Mouse (Mus musculus): ENCODE data around the gene Hoxd4. TPM values are rescaled to one million over a fixed set of nuclear protein-coding genes. Genes with fewer than 3 reads are reported as not detected.

Hoxd4 gene
- polyA plus RNA-seq (2015; fragmentation: Nextera tagmentation; extraction: Ambion mirVana) = 4.3 and 4.5 TPM in 2 replicates

DNA sequence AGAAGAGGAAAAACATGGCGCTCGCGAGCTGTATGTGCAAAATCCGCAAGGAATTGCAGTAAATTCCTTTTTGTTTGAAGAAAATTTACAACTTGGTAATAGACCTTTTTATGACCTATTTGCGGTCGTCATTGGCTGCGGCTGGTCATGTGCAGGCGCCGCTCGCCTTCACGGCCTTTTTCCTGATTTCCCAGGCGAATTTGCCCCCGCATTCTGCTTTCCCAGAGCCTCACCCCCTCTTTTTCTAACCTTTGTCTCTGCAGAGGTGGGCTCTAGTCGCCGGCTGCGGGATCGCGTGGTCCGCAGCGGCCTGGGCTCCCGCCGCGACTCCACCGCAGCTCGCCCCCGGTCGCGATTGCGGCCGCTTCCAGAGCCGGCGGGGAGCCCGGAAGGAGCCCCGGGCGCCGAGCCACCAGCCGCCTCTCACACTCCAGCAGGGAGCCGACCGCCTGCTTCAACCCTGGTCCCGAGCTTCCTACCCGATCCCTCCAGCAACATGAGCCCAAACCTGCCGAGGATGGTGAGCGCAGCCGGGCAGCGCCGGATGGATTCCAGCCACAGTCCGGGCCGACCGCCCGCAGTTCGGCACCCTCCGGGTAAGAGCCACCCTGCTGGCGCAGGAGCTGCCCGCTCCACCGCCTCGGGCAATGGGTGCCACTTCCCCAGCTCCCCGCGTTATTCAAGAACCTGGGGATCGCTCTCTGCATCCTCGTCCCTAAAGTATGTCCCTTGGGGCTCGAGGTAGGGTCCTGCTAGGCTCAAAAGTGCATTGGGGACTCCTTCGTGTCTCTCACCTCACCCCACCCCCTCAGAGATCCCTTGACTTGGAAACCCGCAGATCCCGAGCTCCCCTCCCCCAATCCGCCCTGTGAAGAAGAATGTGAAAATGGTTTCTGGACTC is at the start of gene Hoxd4, which contains the start of gene Hoxd3:
Gene Hoxd4 (plus strand): TSS at position 209 of the 901 bp plus-strand sequence.
Gene Hoxd3 (plus strand): TSS at position 207 of the 901 bp plus-strand sequence.
- no peaks in the 10 kb centered on the region for H3K9me3 ChIP-seq (replicated peaks)
- peak within 1 kb of the TSS; percentile 75 for H3K4me3 ChIP-seq (replicated peaks)
- peak within 1 kb of the TSS; percentile 98 for H3K9ac ChIP-seq (replicated peaks)
- H3K36me3 ChIP-seq = no peaks in the 10 kb centered on the region
- peak; percentile 81 for ATAC-seq (ENCODE audit: low FRiP score)
- peak within 1 kb of the TSS; percentile 60 for H3K4me2 ChIP-seq
- H3K4me1 ChIP-seq = peaks cover 53% of the 10 kb centered on the region
- under 1% methylated on average over 65 of the region's 65 CpGs for WGBS
- no peaks in the 10 kb centered on the region for H3K27me3 ChIP-seq (replicated peaks)
- peak within 1 kb of the TSS; percentile 99 for H3K27ac ChIP-seq (replicated peaks)

DNA sequence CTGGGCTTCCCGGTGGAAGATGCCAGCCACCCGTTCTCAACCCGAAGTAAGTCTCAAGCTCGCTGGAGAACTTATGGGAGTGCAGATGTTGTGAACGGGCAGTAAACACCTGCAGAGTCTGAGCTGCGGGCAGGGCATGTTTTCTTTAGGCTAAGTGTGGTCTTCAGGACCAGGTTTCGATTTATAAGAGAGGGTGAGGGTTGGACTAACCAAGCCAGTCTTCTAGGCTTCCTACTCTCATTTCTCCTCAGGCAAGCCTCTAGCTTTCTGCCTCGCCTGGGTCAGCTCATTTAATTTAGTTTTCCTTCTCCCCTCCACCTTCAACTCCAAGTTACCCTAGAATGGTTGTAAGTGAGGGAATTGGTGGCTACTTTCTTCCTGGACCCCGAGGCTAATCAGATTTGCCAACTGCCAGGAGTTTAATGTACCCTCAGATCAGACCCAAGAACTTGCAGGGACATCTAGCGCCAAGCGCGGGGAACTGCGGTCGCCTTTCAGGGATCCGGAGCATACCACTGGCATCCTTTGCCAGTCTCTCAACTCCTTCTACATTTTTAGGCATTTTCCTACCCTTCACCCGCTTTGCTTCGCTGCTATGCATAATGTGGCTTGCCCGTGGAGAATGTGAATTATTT is 48.3 kb upstream of the Hoxd4 start:
- Histone ChIP-seq H3K27ac (replicated peaks) (no peak overlapping the region), H3K27me3 (replicated peaks) (peaks cover 89% of the 10 kb centered on the region), H3K36me3 (no peaks in the 10 kb centered on the region), H3K4me3 (replicated peaks) (no peak overlapping the region), H3K4me1 (peaks cover 16% of the 10 kb centered on the region), H3K9me3 (replicated peaks) (no peaks in the 10 kb centered on the region), H3K9ac (replicated peaks) (no peak overlapping the region), H3K4me2 (no peak overlapping the region)
- 3% methylated on average over 18 of the region's 18 CpGs for WGBS
- no peak for ATAC-seq (ENCODE audit: low FRiP score)

DNA sequence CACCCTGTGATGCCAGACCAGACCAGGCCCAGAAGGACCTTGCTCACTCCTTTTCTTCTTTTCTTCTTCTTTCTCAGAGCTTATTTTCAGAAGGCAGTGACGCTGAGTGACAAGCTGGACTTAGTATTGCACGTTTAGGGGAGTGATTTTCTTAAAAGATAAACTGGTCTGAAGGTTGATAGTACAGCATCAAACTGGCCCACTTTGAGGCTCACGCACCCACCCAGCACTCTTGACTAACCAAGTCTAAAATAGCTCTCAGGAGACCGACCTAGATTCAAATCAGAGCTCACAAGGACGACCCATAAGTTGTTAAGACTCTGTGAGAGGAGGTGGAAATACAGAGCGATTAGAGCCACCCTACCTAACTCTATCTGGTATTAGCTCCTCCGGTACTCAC is 45.3 kb upstream of the Hoxd4 start:
- no peaks in the 10 kb centered on the region for H3K9me3 ChIP-seq (replicated peaks)
- H3K27me3 ChIP-seq (replicated peaks) = peaks cover 92% of the 10 kb centered on the region
- H3K36me3 ChIP-seq = no peaks in the 10 kb centered on the region
- no peak for ATAC-seq (ENCODE audit: low FRiP score)
- no peak overlapping the region for H3K9ac ChIP-seq (replicated peaks)
- no peak overlapping the region for H3K4me2 ChIP-seq
- no peak overlapping the region for H3K27ac ChIP-seq (replicated peaks)
- H3K4me1 ChIP-seq = peaks cover 15% of the 10 kb centered on the region
- WGBS = 3% methylated on average over 7 of the region's 7 CpGs
- H3K4me3 ChIP-seq (replicated peaks) = no peak overlapping the region

DNA sequence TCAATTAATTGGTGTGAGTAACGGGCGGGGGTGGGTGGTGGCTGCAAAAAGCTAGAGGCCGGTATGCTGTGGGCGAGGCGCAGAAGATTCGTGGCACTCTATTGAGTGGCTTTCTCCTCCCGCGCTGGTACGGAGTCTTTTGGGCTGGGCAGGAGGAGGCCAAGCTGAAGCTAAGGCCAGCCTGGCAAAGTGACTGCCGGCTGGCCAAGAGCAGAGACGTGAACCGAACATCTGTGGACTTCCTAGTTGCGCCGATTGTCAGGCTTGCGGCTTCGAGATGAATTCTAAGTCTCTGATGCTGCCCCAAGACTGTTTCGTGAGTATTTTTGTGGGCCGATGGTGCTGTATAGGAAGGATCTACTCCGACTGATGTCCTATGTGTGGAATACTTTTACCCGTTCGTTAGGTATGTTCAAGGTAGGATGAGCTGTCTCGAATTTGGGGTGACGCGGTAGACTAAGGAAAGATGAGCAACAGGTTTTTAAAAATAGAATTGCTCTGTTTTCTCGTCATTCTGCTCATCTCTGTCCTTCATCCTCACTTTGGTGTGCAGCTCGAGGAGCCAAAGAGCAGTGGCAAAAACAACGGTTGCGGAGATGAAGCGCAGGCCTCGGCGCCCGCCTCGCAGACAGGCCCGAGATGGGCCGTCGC is 44.4 kb upstream of the Hoxd4 start:
- WGBS = 1% methylated on average over 36 of the region's 36 CpGs

DNA sequence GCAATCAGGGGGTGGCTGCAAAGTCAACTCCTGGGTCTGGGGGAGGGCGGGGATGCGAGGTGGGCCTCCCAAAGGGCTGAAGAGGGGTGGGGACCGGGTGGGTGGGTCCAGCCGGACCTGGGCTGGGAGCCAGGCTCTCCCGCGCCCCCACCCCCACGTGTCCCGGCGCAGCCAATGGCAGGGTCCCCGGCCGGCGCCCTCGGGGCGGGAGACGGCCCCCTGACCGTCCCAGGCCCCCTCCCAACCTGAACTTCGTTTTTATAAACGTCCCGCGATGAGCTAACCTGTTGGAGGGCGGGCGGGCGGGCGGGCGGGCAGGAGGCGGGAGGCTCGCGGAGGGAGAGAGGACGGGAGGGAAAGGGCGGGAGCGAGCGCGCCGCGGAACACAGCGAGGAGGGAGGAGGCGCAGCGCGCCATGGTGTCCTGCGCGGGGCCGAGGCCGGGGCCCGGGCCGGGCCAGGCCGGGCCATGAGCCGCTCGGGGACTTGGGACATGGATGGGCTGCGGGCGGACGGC is 43.8 kb upstream of the Hoxd4 start, which contains the start of gene Hoxd13:
Gene Hoxd13 (plus strand): TSS at position 469 of the 516 bp plus-strand sequence.
- H3K9me3 ChIP-seq (replicated peaks) = no peaks in the 10 kb centered on the region
- under 1% methylated on average over 32 of the region's 51 CpGs for WGBS

More for the DNA sequence above, 44.4 kb upstream of the Hoxd4 start:
- no peak overlapping the region for H3K4me3 ChIP-seq (replicated peaks)
- ATAC-seq (ENCODE audit: low FRiP score) = no peak
- H3K27ac ChIP-seq (replicated peaks) = no peak overlapping the region
- peaks cover 11% of the 10 kb centered on the region for H3K4me1 ChIP-seq
- no peaks in the 10 kb centered on the region for H3K36me3 ChIP-seq
- H3K9me3 ChIP-seq (replicated peaks) = no peaks in the 10 kb centered on the region
- peak overlapping the region; percentile 56; the same call in 1 of the 2 replicates for H3K4me2 ChIP-seq
- H3K9ac ChIP-seq (replicated peaks) = no peak overlapping the region
- H3K27me3 ChIP-seq (replicated peaks) = peaks cover 91% of the 10 kb centered on the region

DNA sequence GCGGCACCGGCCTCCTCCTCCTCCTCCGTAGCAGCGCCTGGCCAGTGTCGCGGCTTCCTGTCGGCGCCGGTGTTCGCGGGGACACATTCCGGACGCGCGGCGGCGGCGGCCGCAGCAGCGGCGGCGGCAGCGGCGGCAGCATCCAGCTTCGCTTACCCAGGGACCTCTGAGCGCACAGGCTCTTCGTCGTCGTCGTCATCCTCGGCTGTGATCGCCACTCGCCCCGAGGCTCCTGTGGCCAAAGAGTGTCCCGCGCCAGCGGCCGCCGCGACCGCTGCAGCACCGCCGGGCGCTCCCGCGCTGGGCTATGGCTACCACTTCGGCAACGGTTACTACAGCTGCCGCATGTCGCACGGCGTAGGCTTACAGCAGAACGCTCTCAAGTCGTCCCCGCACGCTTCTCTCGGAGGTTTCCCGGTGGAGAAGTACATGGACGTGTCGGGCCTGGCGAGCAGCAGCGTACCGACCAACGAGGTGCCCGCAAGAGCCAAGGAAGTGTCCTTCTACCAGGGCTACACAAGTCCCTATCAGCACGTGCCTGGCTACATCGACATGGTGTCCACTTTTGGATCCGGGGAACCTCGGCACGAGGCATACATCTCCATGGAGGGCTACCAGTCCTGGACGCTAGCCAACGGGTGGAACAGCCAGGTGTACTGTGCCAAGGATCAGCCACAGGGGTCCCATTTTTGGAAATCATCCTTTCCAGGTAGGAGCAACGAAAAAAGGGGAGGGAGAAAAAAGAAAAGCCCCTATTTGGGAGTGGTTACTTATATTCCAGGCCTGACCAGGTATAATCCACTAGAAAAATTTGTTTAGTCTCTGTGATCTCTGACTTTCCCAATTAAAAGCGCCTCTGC is 43.1 kb upstream of the Hoxd4 start:
- no peaks in the 10 kb centered on the region for H3K36me3 ChIP-seq
- H3K4me2 ChIP-seq = peak overlapping the region; percentile 56
- H3K27me3 ChIP-seq (replicated peaks) = peaks cover 92% of the 10 kb centered on the region
- H3K9me3 ChIP-seq (replicated peaks) = no peaks in the 10 kb centered on the region
- peak overlapping the region; percentile 33 for H3K4me3 ChIP-seq (replicated peaks)
- ATAC-seq (ENCODE audit: low FRiP score) = no peak; the same call in 1 of the 2 replicates
- H3K9ac ChIP-seq (replicated peaks) = no peak overlapping the region
- H3K27ac ChIP-seq (replicated peaks) = no peak overlapping the region
- H3K4me1 ChIP-seq = peaks cover 18% of the 10 kb centered on the region
- under 1% methylated on average over 50 of the region's 74 CpGs for WGBS

More for the DNA sequence above, 43.8 kb upstream of the Hoxd4 start, which contains the start of gene Hoxd13:
- ATAC-seq (ENCODE audit: low FRiP score) = 0 out of 2 replicates have a peak, but pooled peaks have one; percentile 43
- H3K4me3 ChIP-seq (replicated peaks) = peak within 1 kb of the TSS; percentile 33
- H3K36me3 ChIP-seq = no peaks in the 10 kb centered on the region
- peak within 1 kb of the TSS; percentile 56 for H3K4me2 ChIP-seq
- peaks cover 17% of the 10 kb centered on the region for H3K4me1 ChIP-seq
- no peak within 1 kb of the TSS for H3K27ac ChIP-seq (replicated peaks)
- no peak within 1 kb of the TSS for H3K9ac ChIP-seq (replicated peaks)
- peaks cover 91% of the 10 kb centered on the region for H3K27me3 ChIP-seq (replicated peaks)

DNA sequence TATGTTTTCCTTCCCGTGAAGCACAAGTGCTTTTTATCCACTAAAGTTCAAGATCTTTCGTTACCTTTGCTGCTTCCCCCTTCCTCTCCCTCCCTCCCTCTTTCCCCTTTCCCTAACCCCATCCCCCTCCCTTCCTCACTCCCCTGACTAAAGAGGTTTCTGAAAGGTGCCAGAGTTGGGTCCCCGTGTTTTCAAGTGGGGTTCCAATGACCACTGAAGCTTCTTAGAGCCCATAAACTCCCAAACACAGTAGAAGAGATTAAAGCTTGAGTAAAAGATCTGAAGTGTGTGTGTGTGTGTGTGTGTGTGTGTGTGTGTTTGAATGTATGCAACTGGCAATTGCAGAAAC is 42.5 kb upstream of the Hoxd4 start:
- Histone ChIP-seq H3K4me1 (peaks cover 18% of the 10 kb centered on the region), H3K36me3 (no peaks in the 10 kb centered on the region), H3K27ac (replicated peaks) (no peak overlapping the region), H3K4me3 (replicated peaks) (0 out of 2 replicates have a peak overlapping the region, but pooled peaks have one; percentile 33), H3K27me3 (replicated peaks) (peaks cover 92% of the 10 kb centered on the region), H3K4me2 (no peak overlapping the region), H3K9ac (replicated peaks) (no peak overlapping the region), H3K9me3 (replicated peaks) (no peaks in the 10 kb centered on the region)
- WGBS = 1% methylated on average over 3 of the region's 3 CpGs
- no peak for ATAC-seq (ENCODE audit: low FRiP score)

DNA sequence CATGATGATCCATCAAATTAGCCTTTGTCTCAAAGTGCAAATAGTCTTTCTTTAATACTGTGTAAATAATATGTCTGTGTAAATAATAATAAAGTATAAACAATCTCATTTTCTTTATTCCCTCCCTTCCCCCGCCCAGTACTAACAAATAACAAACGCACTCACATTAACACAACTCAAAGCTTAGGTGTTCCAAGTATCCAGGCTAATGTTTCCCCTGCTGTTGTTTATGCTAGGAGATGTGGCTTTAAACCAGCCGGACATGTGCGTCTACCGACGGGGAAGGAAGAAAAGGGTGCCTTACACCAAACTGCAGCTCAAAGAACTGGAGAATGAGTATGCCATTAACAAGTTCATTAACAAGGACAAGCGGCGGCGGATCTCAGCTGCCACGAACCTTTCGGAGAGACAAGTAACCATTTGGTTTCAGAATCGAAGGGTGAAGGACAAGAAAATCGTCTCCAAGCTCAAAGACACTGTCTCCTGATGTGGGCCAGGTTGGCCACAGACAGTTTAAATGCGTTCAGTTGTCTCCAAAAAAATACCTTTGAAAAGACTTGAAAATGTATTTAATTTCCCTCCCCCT is 42.0 kb upstream of the Hoxd4 start:
- H3K4me3 ChIP-seq (replicated peaks) = no peak overlapping the region
- no peak overlapping the region for H3K27ac ChIP-seq (replicated peaks)
- no peak overlapping the region for H3K9ac ChIP-seq (replicated peaks)
- H3K27me3 ChIP-seq (replicated peaks) = peaks cover 92% of the 10 kb centered on the region
- peaks cover 18% of the 10 kb centered on the region for H3K4me1 ChIP-seq
- no peak for ATAC-seq (ENCODE audit: low FRiP score)
- no peaks in the 10 kb centered on the region for H3K36me3 ChIP-seq
- no peaks in the 10 kb centered on the region for H3K9me3 ChIP-seq (replicated peaks)
- H3K4me2 ChIP-seq = no peak overlapping the region
- 3% methylated on average over 14 of the region's 14 CpGs for WGBS

DNA sequence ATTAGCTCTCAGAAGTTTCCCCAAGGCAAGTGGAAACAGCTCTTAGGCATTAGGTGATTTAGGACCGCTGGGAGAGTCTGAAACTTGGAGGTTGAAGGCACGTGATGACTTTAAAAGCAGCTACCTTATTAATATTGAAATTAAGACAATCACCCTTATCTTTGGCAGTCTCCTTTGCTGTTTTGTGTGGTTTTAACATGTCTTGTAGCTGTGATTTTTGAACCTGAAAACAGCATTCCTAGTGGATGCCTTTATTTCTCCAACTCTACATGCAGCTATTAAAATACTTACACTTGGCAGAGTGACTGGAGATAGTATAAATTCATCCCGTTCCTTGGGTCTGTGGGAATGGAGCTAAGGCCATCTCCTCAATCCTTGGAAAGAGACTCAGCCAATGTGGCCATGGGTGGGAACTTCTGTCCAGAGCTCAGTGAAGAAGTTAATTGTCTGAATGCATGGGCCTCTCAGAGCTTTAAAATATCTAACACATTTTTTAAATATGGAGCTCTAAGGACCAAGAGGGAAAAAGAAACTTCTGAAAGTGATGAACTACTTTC is 41.0 kb upstream of the Hoxd4 start:
- no peak overlapping the region for H3K4me2 ChIP-seq
- no peak for ATAC-seq (ENCODE audit: low FRiP score)
- 11% methylated on average over 3 of the region's 3 CpGs for WGBS
- H3K27ac ChIP-seq (replicated peaks) = no peak overlapping the region
- peaks cover 25% of the 10 kb centered on the region for H3K4me1 ChIP-seq
- H3K4me3 ChIP-seq (replicated peaks) = no peak overlapping the region
- H3K9ac ChIP-seq (replicated peaks) = no peak overlapping the region
- peaks cover 93% of the 10 kb centered on the region for H3K27me3 ChIP-seq (replicated peaks)
- no peaks in the 10 kb centered on the region for H3K36me3 ChIP-seq
- H3K9me3 ChIP-seq (replicated peaks) = no peaks in the 10 kb centered on the region

DNA sequence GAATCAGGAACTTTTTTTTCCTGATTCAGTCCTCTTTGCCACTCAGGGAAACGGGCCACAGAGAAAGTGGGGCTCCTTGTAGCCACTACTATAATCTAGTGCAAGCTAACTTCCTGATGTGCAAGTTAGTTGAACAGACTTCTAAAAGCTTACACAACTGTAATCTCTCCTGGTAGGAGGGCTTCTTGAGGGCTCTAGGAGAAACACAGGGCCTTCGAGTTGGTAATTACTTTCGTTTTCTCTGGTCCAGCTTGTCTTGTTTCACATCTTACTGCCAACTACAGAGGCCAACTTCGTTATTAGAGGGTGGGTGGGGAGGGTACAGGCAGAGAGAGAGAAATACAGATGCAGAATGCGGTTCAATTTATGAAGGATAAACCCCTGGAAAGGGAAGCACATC is 39.9 kb upstream of the Hoxd4 start:
- Histone ChIP-seq H3K4me3 (replicated peaks) (no peak overlapping the region), H3K4me2 (no peak overlapping the region), H3K9ac (replicated peaks) (no peak overlapping the region), H3K4me1 (peaks cover 25% of the 10 kb centered on the region), H3K36me3 (no peaks in the 10 kb centered on the region), H3K9me3 (replicated peaks) (no peaks in the 10 kb centered on the region), H3K27me3 (replicated peaks) (peaks cover 95% of the 10 kb centered on the region), H3K27ac (replicated peaks) (no peak overlapping the region)
- WGBS = 13% methylated on average over 5 of the region's 5 CpGs
- ATAC-seq (ENCODE audit: low FRiP score) = no peak
